Mouse (Mus musculus) G1E (cell line): ENCODE data around the gene Dpp7.

Experiments used
- CTCF ChIP-seq: IDR thresholded peaks from 2 replicates; pipeline ENCODE4 v1.5.1; 2012; ENCODE audit warnings: low read depth, low read length, inconsistent platforms, mixed read lengths
- GATA1 ChIP-seq: IDR thresholded peaks from 2 replicates; pipeline ENCODE4 v1.6.1; 2012; ENCODE audit warnings: borderline replicate concordance, low read length, inconsistent platforms, mixed read lengths

DNA sequence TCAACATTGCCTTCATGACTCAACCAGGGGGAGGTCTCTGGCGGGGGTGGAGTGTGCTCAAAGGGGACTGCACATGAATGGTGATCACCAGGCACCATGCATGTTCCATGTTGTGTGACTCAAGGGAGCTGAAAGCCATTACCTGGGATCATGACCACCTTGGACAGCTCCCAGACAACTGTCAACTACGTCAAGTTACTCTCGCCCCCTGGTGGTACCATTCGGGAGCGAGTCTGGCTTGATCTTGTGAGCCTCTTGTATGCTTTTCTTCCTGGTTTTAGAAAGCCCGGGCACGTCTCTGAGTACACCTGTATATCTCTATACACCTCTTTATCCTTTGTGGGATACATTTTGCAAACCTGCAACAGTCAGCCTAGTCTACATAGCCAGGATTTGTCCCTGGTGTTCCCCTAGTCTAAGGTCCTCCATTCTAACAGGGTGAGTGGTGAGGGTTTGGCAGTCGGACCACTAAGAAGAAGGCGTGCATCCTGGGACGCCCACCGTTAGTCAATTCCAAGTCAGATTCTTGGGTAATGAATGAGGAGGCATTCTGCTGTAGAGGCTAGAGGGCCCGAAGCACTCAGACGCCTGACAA is 46.3 kb upstream of the Dpp7 start:
- TF ChIP-seq CTCF (peak; percentile 77), GATA1 (no peak)
